Mouse (Mus musculus): ENCODE results near the gene Cpa4.

Cpa4 gene

DNA sequence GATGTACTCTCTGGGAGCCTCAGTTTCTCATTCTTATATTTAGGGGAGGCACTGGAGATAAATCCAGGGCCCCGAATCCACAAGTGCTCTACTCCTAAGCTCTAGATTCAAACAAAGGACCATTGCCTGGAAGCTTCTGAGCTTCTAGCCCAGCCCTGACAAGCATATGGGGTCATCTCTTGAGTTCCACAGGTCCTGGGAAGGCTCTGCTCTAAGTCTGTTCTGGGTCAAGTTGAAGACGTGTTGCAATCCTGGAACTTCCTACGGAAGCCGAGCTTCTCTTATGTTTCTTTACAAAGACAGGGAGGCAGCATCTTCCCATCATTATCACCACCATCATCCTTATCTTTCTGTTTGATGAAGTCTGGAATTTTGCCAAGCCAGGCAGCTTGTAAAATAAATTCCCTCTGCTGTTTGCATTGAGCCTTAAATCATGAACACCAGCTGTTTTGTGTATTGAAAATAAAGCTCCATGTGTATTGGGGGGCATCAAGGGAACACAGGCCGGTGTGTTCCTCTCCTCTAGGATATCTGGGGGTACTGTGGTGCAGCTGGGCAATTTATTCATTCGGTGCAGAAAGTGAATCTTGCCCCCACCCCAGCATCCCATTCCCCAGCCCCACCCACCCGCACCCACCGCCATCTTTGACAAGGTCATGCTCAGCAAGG is 28.2 kb downstream of the Cpa4 start:
- no peak for DNase-seq

DNA sequence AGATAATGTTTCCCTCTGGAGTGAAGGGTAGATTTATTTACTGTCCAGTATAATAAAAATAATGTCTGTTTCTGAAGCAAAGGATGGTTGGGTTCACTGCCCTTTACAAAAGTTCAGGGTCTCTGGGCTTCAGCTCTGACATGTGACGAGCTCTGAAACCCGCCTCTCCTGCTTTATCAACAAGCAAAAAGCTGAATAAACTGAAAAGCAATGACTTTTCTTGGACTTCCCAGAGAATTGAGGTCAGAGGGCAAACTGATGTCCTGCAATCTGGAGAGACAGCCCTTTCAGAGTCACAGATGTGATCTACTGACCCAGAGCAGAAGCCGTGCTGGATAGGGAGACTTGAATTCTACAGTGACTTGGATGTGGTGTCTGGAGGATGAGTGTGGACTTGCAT is 31.9 kb downstream of the Cpa4 start:
- no peak for DNase-seq

DNA sequence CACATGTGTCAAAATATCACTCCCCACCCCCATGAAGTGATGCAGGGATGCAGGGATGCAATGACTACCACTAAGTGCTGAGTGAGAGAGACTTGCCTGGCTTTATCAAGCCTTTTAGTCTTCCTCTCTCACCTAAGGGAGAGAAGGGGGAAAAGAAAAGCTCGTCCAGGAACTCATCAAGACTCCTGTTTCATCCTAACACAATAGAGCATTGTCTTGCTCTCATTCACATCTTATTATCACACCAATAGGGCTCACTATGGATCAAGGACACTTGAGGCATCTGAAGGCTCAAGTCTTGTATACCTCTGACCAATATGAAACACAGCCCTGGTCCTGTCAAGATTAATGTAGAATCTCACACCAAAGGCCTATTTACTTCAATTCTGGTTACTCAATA is 32.8 kb downstream of the Cpa4 start:
- no peak for DNase-seq

DNA sequence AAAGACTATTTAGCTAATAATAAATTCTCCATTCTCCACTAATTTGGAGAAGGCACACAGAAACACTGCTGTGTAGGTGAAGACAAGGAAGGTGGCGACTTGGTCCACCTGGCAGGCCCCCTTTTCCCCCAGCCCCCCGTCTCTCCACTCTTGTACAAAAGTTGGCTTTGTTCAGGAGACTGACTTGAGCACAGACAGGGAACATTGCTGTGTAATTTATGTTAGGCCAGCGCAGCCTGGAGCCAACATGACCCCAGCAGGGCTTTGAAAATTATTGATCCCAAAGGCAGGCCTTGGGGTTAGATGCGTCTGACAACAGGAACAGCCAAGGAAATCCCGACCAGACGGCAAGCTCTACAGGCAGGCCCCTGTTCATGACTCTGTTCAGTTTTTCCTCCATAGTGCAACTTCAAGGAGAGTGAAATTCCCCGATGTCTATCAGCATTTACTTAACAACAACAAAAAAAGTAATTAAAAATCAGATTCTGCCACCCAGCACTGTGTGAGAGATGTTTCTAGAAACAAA is 36.2 kb downstream of the Cpa4 start:
- no peak for DNase-seq

DNA sequence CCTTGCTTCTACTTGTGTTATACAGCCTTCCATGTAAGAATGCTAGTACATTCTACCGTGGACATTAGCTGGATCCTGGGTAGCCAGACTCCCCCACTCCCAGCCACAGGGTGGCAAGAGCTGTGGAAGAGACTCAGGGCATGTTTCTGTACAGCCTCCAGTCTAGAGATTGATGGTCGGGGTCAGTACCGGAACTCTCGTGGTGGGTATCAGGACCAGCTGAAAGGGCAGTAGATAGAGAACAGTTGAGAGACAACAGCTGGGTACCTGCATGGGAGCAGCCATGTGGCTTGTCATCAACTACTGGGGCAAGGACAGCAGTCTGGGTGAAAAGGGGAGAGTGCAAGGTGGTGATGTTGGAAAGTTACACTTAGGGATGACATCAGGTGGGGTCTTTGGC is 36.9 kb downstream of the Cpa4 start:
- no peak for DNase-seq

DNA sequence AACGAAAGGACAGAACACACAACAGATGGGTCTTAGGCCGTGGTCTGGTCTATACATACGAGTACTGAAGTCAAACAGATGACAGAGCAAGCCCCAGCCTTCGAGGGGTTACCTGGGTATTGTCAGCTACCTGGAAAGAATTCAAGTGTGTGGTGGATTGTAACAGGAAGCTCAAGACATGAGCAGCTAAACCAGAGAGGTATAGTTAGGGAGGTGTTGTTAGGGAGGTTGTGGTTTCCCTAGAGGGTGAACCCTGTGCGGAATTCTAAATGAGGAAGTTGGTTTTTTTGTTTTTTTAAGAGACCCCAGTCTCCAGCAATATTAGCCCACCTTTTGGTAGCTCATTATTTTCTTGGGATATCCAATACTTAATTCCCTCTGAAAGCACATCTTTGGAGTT is 37.5 kb downstream of the Cpa4 start:
- DNase-seq: no peak

DNA sequence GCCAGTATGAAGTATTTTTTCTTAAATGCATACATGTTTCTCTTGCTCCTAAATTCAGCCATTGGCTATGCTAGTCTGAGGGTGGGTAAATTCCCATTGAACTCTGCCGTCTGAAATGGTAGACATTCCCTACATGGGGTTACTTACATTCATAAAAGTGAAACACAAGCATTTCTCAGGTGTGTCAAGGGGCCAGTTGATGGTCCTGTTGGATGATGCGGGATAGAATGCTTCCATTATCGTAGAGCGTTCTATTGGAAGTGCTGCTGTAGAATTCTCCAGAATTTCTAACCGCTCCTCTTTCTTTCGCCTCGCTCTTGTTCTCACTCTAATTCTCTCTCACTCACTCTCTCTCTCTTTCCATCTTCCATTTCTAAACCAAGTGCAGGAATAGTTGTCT is 42.5 kb downstream of the Cpa4 start, which contains the start of gene Cpa5:
TSS of gene Cpa5 (plus strand) at position 301 of the 400 bp plus-strand sequence.
- no peak for DNase-seq

DNA sequence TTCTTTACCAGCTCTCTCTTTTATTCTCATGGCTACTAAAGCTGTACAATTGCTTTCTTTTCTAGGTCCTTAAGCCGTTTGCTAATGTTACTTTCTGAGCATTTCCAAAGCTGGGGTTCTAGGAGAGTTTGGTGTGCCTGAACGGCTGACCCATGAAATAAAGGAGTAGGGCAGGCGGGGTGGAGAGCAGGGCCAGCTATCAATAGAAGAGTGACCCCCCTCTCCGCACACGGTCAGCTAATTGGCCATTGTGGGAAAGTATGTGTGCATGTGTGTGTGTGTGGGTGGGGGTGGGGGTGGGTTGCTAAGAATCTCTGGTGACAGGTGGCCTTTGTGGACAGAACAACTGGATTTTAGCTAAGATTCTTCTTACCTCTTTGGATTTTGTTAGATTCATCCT is 43.0 kb downstream of the Cpa4 start:
- no peak for DNase-seq

DNA sequence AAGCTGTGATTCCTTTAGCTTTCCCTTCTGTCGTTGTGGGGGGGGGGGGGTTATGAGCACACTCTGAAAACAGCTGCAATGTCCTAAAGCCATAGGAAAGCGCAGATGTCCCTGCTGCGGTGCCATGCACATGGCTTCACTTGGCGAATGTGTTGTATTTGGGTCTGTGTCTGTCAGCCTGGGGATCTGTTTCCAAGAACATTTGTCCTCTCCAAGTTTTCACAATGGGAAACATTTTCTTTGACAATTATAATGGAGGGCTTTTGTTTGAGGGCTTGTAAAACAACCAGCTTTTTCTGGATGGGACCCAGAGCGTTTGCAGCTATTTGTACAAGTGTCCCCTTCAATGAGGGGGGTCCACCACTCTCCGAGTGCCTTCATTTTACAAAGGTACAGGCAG is 46.1 kb downstream of the Cpa4 start:
- DNase-seq: no peak

DNA sequence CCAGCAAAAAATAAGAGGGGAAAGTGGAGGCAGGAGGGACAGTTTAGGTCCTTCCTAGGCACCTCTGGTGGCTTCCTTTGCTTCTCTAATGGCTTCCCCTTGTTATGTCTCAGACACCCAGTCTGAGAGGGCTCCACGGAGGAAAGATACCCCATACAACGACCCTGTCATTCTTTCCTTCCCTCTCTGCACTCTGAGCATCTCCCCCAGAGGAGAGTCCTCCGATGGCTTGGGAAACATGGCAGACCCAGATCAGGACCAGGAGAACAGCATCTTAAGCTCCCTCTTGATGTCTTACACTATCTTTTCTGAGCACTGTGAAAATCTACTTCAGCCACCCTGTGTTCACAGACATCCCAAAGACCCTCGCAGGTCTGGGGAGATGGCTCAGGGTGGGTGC is 47.6 kb downstream of the Cpa4 start:
- DNase-seq: no peak

DNA sequence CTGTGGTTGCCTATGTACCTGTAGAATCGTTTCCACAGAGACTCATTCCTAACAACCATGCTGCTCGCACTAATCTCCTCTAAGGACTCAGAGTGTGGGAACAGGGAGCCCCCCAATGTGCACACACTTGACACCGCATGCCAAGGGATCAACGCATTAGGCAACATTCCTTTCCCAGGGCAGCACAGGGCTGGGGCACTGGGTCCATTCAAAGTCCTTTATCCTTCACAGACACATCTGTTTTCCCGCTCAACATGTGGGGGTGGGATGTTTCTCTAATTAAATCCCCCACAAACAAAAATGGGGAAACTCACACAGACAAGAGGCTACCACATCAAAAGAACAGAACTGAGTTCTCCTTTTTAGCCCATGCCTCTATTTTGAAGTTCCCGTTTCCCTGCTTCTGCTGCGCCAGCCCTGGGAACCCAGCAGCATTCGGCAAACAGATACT is 48.3 kb downstream of the Cpa4 start:
- DNase-seq: no peak

DNA sequence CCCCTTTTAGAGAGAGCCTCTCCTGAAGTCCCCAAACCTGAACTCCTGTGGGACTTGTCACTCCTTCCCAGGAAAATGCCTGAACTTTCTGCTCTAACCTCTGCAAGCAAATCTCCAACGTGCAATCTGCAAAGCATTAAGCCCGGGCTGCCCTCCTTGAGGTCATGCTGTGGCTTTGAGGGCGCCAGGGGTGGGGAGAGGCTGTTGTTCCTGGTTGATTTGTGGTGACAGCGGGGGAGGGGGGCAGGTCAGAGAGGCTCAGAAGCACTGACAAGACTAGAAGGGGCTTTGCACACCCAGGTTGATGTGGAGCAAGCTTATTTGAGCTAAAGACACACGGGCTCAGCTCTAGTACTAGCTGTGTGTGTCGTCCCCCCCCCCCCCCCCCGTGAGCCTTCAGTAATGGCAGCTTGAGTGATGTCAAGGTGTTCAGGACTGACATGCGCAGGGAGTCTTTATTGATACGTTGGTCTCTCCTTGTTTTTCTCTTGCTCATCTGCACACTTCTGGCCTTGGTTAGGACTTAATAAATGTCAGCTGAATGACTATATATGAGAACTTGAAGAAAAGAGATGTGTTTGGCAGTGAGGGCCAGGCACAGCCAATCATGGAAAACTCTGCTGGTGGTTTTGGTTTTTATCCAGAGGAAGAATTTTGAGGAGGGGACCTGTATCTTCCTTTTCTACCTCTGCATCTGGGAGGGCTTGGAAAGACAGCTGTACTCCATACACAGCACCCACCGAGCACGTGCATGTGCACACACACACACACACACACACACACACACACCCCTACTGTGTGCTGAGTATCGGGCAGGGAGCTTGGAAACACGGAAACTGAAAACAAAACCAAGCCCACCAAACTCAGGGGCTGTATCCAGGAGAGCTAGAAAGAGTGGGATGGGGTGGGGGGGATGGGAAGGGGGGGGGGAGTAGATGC is 49.1 kb downstream of the Cpa4 start:
- no peak for DNase-seq

DNA sequence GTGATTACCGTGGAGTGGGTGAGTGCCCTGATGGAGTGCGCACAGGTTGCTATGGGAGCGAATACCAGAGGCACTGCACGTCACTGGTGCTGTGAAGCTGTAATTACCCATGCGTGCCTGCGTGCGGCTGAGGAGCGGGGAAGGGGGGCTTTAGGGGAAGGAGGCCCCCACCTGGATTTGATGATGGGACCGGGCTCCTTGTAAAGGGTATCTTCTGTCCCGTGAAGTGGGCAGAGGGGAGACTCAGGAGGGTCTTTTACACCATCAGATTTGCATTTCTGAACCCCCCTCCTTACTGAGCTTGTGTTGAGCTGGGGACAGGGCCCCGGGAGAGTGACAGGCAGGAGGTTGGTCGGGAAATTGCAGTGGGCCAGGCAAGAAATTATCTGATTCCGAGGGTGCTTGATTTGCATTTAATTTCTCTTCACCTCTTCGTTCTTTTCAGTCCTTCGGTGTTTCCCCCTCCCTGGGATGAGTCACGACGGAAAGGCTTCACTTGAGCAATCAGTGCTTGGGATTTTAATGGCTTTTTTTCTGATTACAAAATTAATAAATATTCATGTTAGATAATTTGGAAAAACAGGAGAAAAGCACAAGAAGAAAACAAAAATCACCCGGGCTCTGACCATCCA is 49.9 kb downstream of the Cpa4 start:
- DNase-seq: no peak

DNA sequence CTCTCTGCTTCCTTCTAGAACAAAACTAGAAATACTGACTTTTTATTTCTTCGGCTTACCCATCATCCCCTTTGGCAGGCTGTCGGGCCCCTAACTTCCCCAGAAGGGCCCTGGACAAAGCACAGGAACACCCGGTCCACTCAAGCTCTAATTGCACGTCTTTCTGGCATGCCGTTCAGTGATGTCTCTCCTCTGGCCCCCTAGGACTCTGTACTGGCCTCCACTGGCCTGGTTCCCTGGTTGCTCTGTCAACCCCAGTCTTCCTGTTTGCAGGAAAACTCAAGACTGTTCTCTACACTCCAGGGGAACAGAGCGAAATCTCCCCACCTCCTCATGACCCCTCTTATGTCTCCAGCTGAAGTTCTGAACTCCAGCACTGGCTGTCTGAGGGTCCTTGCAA is 50.6 kb downstream of the Cpa4 start:
- DNase-seq: no peak

DNA sequence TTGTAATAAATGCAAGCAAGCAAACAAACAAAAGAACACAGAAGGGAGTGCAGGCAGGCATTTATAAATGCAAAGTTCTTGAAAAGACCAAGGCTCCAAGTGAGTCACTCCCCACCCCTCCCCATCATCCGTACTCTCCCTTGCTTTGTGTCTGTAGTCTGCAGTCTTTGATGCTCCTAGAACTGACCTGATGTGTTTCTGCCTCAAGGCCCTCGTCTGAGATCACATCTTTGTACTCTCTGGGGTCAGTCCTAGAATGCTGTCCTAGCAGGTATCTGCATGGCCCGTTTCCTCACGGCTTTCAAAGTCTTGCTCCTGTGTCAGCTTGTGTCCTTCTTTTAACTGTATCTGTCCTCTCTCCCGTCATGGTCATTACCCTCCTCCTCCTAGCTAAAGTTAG is 51.4 kb downstream of the Cpa4 start:
- no peak for DNase-seq

DNA sequence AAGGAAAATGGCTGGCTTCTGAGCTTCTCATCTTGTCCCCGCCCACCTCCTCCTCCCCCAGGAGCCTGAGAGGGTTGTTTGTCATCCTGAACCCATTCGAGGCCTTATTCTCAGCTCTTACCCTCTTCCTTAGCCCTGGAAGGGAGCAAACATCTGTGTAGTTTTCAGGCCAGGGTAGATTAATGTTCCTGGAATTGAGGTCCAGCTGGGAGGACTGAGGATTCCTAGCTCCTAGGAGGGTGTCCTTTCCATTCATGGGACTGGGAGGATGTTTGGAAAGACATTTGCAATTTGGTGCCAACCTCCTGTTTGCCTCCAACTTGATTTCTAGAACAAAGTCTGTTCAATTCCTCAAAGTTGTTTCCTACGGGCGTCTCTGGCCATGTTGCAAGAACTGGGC is 52.4 kb downstream of the Cpa4 start:
- DNase-seq: no peak

DNA sequence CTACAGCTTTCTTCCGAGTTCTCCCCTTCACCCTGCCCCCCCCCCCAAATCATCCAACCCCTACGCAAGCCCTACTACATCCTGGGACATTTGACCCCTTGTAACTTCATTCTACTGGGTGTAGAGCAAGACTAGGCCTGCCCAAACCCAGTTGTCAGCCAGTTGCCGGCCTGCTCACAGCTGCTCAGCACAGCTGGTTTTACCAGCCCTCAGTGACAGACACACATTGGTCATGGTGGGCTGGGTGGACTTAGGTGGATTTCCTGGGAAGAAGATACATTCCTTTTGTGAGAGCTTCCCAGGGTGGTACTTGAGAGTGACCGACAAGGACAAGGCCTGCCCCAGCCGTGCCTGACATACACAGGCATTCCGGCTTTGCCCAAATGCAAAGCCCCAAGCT is 52.8 kb downstream of the Cpa4 start:
- no peak for DNase-seq

DNA sequence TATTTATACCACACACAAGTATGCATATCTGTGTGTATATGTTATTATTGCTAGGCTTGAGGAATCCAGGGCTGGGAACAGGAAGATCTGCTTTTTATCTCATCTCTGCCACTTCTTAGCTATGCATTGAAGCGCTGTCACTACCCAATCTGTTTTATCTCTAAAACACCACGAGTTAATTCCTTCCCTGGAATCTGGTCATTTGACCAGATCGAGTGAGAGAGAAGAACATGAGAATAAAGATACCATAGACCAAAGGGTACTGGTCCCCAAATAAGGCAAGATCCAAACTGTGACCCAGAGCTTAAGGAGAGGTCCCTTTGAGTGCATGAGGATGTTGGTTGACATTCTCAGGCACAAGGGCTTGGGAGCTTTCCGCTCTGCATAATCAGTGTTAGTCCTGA is 53.8 kb downstream of the Cpa4 start:
- DNase-seq: no peak

DNA sequence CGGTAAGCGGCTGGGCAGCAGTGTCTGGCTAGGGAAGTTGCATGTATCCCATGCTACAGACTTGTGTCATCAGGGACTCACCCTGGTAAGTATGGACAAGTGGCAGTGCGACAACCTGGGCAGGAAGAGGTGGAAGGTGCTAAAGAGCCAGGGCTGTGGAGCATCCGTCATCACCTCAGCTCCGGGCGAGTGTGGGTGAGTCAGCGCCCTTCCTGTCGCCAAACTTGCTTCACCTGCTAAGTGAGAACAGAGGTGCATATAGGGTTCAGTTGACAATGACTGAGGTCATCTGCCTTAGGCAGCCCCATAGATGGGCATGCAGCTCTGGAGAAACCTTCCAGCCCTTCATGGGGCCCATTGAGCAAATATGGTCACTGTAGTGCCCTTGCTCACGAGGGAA is 56.6 kb downstream of the Cpa4 start:
- DNase-seq: no peak

DNA sequence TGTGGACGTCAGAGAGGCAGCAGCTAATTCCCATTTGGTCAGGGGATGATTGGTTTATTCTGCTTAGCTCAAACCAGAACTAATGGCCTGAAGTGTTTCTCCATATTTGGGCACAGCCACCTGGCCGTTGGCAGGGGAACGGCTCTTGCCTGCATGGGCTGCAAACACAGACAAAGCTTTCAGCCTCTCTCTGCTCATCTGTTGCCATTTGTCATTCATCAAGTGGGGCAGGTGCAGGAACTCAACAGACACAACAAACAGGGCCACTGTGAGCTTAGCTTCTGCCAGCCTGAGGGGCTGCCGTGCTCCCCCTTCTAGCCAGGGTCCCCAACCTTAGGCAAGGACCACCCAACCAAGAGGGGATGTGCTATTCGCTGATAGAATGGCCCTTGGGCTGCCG is 60.0 kb downstream of the Cpa4 start:
- peak; percentile 38 for DNase-seq

DNA sequence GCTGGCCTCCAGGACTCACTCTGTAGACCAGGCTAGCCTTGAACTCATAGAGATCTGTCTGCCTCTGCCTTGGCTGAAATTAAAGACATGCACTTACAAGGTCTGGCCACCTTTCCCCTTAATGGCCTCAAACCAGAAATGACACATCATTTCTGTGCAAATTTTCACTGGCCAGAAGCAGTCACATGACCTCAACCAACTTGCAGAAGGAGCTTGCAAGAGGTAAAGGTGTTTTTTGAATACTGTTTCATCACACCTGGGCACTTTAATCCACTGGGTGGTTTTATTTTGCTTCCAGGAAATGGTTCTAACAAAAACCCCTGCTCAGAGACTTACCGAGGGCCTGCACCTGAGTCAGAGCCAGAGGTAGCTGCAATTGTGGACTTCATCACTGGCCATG is 61.8 kb downstream of the Cpa4 start:
- DNase-seq: no peak

DNA sequence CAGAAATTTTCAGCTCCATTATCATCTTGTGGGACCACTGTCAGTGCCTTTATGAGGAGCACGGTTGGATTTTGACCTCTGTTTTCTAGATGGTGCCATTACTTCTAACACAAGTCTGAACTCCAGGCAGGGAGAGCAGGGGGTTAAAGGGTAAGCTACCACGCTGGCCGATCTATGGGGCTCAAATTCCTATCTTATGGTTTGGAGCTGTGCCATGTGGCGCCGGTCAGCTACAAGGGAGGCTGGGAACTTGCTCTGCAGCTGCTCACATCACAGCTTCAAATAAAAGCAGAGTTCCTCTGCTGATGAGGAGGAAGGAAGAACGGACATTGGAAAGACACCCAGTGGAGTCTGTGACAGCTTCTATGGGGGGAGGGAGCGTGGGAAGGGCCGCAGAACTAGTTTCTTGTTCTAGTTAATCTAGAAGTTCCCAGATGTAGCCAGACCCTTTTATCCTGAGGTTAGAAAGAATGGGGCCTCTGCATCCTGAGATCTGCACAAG is 67.2 kb downstream of the Cpa4 start:
- no peak for DNase-seq

DNA sequence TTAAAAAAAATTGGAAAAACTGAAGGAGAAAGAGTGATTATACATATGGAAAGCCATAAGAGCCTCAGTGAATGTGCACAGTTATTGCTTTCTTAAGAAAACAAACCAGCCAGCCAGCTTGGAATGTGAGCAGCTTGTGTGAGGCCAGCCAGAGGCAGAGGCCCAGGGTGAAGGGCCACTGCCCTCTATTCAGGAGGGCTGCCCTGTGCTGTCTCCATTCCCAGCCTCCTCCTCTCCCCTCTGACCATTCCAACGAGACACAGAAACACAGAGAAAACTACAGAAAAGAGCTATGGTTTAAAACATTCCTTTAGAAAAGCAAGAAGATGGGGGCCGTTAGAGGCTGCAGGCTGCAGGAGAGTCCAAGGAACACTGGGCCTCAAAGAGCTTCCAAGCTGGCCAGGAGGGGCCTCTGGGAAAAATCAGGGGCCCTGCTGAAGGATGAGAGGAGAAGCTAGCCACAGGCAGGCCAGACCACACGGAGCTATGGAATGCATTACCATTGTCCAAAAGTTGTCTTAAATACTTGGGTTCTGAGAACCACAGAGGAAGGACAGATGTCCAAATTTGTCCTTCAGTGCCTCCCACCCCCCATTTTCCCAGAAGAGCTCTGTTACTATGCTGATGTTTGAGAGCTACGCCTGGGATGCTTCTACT is 68.1 kb downstream of the Cpa4 start:
- DNase-seq: no peak

Measured in cerebellum, adult 9-11 months (tissue).